Mouse (Mus musculus): Measurements from ENCODE around the gene Gtsf1. TPM values are rescaled to one million over a fixed set of nuclear protein-coding genes. Genes with fewer than 3 reads are reported as not detected.

The Gtsf1 gene
- polyA plus RNA-seq, 1 experiment from 2014 or later, result not detected

DNA sequence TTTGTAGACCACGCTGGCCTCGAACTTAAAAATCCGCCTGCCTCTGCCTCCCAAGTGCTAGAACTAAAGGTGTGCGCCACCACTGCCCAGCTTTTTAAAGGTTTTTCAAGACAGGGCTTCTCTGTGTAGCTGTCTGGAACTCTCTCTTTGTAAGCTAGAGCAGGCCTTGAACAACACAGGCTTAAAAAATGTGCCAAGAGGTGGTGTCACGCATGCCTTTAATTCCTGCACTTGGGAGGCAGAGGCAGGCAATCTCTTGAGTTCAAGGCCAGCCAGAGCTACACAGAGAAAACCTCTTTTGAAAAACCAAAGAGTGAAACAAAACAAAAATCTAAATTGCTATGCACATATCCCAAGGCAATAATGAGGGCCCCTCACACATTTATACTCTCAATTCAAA lies 28.9 kb downstream of the Gtsf1 start:
- 91% methylated on average over 5 of the region's 5 CpGs for WGBS
- no peaks in the 10 kb centered on the region for H3K4me1 ChIP-seq (ENCODE audit: insufficient read depth, low read depth, low read length)
- no peak for ATAC-seq
- H3K9ac ChIP-seq (replicated peaks; ENCODE audit: low read depth), result no peak overlapping the region
- no peaks in the 10 kb centered on the region for H3K27me3 ChIP-seq (replicated peaks; ENCODE audit: insufficient read depth, low read length)
- H3K4me3 ChIP-seq (ENCODE audit: low read depth, low read length), result no peak overlapping the region
- no peaks in the 10 kb centered on the region for H3K36me3 ChIP-seq (ENCODE audit: insufficient read depth, low read length)
- H3K4me2 ChIP-seq (replicated peaks; ENCODE audit: low read depth, low read length), result no peak overlapping the region
- no peak for DNase-seq (ENCODE audit: low spot score)
- TF ChIP-seq CTCF (IDR thresholded peaks at IDR 0.05) (no peak), EP300 (IDR thresholded peaks at IDR 0.05) (no peak)
- H3K27ac ChIP-seq (ENCODE audit: low read length), result no peak overlapping the region
- H3K9me3 ChIP-seq (ENCODE audit: low read length), result no peaks in the 10 kb centered on the region

GRCm38 (mm10) chr15:103393577-103393976 lies 36.7 kb downstream of the Gtsf1 start:
- H3K27me3 ChIP-seq (replicated peaks; ENCODE audit: insufficient read depth, low read length), result no peaks in the 10 kb centered on the region
- no peak for DNase-seq (ENCODE audit: low spot score)
- no peak for TF ChIP-seq EP300 (IDR thresholded peaks at IDR 0.05)
- TF ChIP-seq CTCF (IDR thresholded peaks at IDR 0.05), result no peak
- ATAC-seq, result no peak
- H3K9me3 ChIP-seq (ENCODE audit: low read length), result no peaks in the 10 kb centered on the region
- H3K4me3 ChIP-seq (ENCODE audit: low read depth, low read length), result no peak overlapping the region
- H3K9ac ChIP-seq (replicated peaks; ENCODE audit: low read depth), result no peak overlapping the region
- H3K36me3 ChIP-seq (ENCODE audit: insufficient read depth, low read length), result no peaks in the 10 kb centered on the region
- H3K4me2 ChIP-seq (replicated peaks; ENCODE audit: low read depth, low read length), result no peak overlapping the region
- no peak overlapping the region for H3K27ac ChIP-seq (ENCODE audit: low read length)
- no peaks in the 10 kb centered on the region for H3K4me1 ChIP-seq (ENCODE audit: insufficient read depth, low read depth, low read length)

DNA sequence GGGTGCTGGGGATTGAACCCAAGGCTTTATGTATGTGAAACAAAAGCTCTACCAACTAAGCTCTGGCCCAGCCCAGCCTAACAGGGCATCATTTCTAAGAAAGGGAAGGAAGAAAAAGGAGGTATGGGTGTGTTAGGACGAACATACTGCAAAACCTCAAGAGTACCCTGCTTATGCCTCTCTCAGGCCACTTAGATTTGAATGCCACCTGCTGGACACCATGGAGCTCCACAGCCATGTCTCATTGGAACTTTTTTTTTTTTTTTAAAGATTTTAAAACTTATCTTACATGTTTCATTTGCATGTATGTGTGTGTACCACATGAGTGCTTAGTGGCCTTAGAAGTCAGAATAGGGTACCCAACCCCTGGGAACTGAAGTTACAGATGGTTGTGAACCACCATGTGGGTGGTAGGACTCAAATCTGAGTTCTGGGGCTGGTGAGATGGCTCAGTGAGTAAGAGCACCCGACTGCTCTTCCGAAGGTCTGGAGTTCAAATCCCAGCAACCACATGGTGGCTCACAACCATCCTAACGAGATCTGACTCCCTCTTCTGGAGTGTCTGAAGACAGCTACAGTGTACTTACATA lies 41.6 kb downstream of the Gtsf1 start:
- 42% methylated on average over 4 of the region's 4 CpGs for WGBS
- H3K9ac ChIP-seq (replicated peaks; ENCODE audit: low read depth), result no peak overlapping the region
- no peak overlapping the region for H3K27ac ChIP-seq (ENCODE audit: low read length)
- no peaks in the 10 kb centered on the region for H3K36me3 ChIP-seq (ENCODE audit: insufficient read depth, low read length)
- peak; percentile 86 for TF ChIP-seq CTCF (IDR thresholded peaks at IDR 0.05)
- TF ChIP-seq EP300 (IDR thresholded peaks at IDR 0.05), result no peak
- 0 out of 2 replicates have a peak, but pooled peaks cover 3% of the 10 kb centered on the region for H3K4me1 ChIP-seq (ENCODE audit: insufficient read depth, low read depth, low read length)
- H3K4me2 ChIP-seq (replicated peaks; ENCODE audit: low read depth, low read length), result no peak overlapping the region
- ATAC-seq (peak; percentile 55), DNase-seq (ENCODE audit: low spot score) (peak; percentile 87)
- no peak overlapping the region for H3K4me3 ChIP-seq (ENCODE audit: low read depth, low read length)
- no peaks in the 10 kb centered on the region for H3K27me3 ChIP-seq (replicated peaks; ENCODE audit: insufficient read depth, low read length)
- no peaks in the 10 kb centered on the region for H3K9me3 ChIP-seq (ENCODE audit: low read length)

DNA sequence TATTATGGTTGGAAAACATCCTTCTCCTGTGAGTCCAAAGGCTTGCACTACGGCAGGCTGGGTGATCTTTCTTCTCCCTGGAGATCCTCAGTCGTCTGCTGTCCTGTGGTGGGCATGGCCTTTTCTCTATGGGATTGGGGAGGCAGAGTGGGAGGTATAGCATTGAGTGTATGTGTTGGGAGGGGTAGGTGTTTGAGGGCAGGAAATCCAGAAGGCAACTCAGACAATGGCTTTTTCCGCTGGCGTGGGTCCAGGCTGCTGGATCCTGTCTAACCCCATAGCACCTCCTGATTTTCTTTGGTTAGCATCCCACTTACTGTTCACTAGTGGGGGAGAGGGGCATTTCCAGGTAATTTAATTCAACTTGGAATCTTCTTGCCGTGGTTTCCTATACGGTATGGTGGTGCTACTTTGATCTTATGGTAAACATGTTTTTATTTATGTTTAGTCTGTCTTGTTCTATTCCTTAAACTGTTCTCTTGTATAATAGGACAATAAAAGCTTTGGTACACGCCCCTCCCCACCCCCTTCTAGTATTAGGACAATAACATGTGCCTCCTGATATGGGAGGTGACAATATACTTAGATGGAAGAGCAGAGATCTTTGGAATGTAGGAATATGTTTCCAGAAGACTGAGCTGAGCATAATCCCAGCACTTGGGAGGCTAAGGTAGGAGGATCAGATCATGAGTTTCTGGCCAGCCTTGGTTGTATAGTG lies 46.3 kb downstream of the Gtsf1 start:
- Histone ChIP-seq H3K36me3 (ENCODE audit: insufficient read depth, low read length) (no peaks in the 10 kb centered on the region), H3K9me3 (ENCODE audit: low read length) (no peaks in the 10 kb centered on the region), H3K9ac (replicated peaks; ENCODE audit: low read depth) (no peak overlapping the region), H3K4me3 (ENCODE audit: low read depth, low read length) (no peak overlapping the region), H3K4me1 (ENCODE audit: insufficient read depth, low read depth, low read length) (0 out of 2 replicates have a peak, but pooled peaks cover 11% of the 10 kb centered on the region), H3K27me3 (replicated peaks; ENCODE audit: insufficient read depth, low read length) (no peaks in the 10 kb centered on the region), H3K27ac (ENCODE audit: low read length) (peak overlapping the region; percentile 48; the same call in 1 of the 2 replicates), H3K4me2 (replicated peaks; ENCODE audit: low read depth, low read length) (peak overlapping the region; percentile 23; the same call in 1 of the 2 replicates)
- WGBS, result 46% methylated on average over 7 of the region's 7 CpGs
- peak; percentile 55 for DNase-seq (ENCODE audit: low spot score)
- TF ChIP-seq CTCF (IDR thresholded peaks at IDR 0.05) (no peak), EP300 (IDR thresholded peaks at IDR 0.05) (peak; percentile 63)
- ATAC-seq, result peak; percentile 66

DNA sequence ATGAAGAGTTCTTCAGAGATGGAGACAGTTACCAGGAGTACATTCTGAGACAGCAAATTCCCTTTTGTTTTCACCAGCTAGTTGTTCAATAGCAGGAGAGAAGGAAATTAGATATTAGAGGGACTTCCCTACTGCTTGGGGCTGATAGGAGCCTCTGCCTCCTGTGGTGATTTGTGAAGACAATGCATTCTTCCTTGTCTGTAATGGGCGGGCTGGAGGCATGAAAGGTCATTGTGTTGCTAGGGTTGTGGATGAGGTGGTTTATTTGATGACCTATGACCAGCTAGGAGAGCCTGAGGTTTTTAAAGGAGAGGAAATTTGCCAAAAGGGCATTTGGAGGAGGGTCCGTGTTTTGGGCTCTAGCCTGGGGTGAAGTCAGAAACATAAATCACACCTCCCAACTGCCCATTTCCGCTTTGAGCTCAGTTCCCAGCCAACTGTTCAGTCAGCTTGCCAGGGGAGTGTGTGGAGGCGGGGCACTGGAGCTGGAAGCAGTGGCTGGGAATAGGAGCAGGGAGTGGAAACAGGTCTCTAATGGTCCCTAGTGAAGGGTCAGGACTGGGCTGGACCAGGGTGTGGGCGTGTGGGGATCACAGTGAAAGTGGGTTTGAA lies 47.4 kb downstream of the Gtsf1 start:
- Histone ChIP-seq H3K4me1 (ENCODE audit: insufficient read depth, low read depth, low read length) (0 out of 2 replicates have a peak, but pooled peaks cover 17% of the 10 kb centered on the region), H3K4me3 (ENCODE audit: low read depth, low read length) (no peak overlapping the region), H3K4me2 (replicated peaks; ENCODE audit: low read depth, low read length) (peak overlapping the region; percentile 23; the same call in 1 of the 2 replicates), H3K9me3 (ENCODE audit: low read length) (no peaks in the 10 kb centered on the region), H3K27me3 (replicated peaks; ENCODE audit: insufficient read depth, low read length) (no peaks in the 10 kb centered on the region), H3K27ac (ENCODE audit: low read length) (peak overlapping the region; percentile 48; the same call in 1 of the 2 replicates), H3K9ac (replicated peaks; ENCODE audit: low read depth) (no peak overlapping the region), H3K36me3 (ENCODE audit: insufficient read depth, low read length) (no peaks in the 10 kb centered on the region)
- 19% methylated on average over 5 of the region's 5 CpGs for WGBS
- no peak for TF ChIP-seq CTCF (IDR thresholded peaks at IDR 0.05)
- TF ChIP-seq EP300 (IDR thresholded peaks at IDR 0.05), result no peak
- DNase-seq (ENCODE audit: low spot score), result peak; percentile 74
- ATAC-seq, result peak; percentile 80

GRCm38 (mm10) chr15:103382075-103382474 lies 48.2 kb downstream of the Gtsf1 start:
- Histone ChIP-seq H3K36me3 (ENCODE audit: insufficient read depth, low read length) (no peaks in the 10 kb centered on the region), H3K4me3 (ENCODE audit: low read depth, low read length) (no peak overlapping the region), H3K9me3 (ENCODE audit: low read length) (no peaks in the 10 kb centered on the region), H3K4me2 (replicated peaks; ENCODE audit: low read depth, low read length) (no peak overlapping the region), H3K9ac (replicated peaks; ENCODE audit: low read depth) (no peak overlapping the region), H3K27ac (ENCODE audit: low read length) (no peak overlapping the region), H3K27me3 (replicated peaks; ENCODE audit: insufficient read depth, low read length) (no peaks in the 10 kb centered on the region), H3K4me1 (ENCODE audit: insufficient read depth, low read depth, low read length) (0 out of 2 replicates have a peak, but pooled peaks cover 17% of the 10 kb centered on the region)
- no peak for TF ChIP-seq EP300 (IDR thresholded peaks at IDR 0.05)
- DNase-seq (ENCODE audit: low spot score), result no peak
- ATAC-seq, result no peak
- WGBS, result 81% methylated on average over 2 of the region's 2 CpGs

All from lung, postnatal 0 days (tissue).